Mouse (Mus musculus) stomach, embryonic 15.5 days (tissue): ENCODE measurements around the gene Map1lc3b. TPM values are rescaled to one million over a fixed set of nuclear protein-coding genes. Genes with fewer than 3 reads are reported as not detected.
A peak's percentile ranks its signal among the peaks of the same experiment; 100 is the strongest.

Source experiments
- ATAC-seq: fragments of 200-750 bp; cut with Nextera tagmentation; 2 replicates; pipeline ENCODE4 v1.8.0; 2017; ENCODE audit warnings: low read depth, moderate number of reproducible peaks, moderate TSS enrichment; ENCODE audit not compliant: insufficient read depth, low FRiP score
- H3K27ac ChIP-seq: fragments of 300-500 bp; sonication (generic); 2 replicates; pipeline ENCODE4 v1.5.1; 2015; ENCODE audit warnings: mild to moderate bottlenecking, inconsistent platforms
- H3K27me3 ChIP-seq: fragments of 300-500 bp; sonication (generic); replicated peaks from 2 replicates; pipeline ENCODE4 v1.6.1; 2015; ENCODE audit warnings: inconsistent platforms
- H3K36me3 ChIP-seq: fragments of 300-500 bp; sonication (generic); 2 replicates; pipeline ENCODE4 v1.6.1; 2015; ENCODE audit warnings: inconsistent platforms
- H3K4me1 ChIP-seq: fragments of 300-500 bp; sonication (generic); 2 replicates; pipeline ENCODE4 v1.6.1; 2015; ENCODE audit warnings: inconsistent platforms
- H3K4me2 ChIP-seq: fragments of 300-500 bp; sonication (generic); 2 replicates; pipeline ENCODE4 v1.6.1; 2015; ENCODE audit warnings: mild to moderate bottlenecking, inconsistent platforms
- H3K4me3 ChIP-seq: fragments of 300-500 bp; sonication (generic); replicated peaks from 2 replicates; pipeline ENCODE4 v1.5.1; 2015; ENCODE audit warnings: inconsistent platforms
- H3K9ac ChIP-seq: fragments of 300-500 bp; sonication (generic); 2 replicates; pipeline ENCODE4 v1.6.1; 2015; ENCODE audit warnings: inconsistent platforms
- H3K9me3 ChIP-seq: fragments of 300-500 bp; sonication (generic); 2 replicates; pipeline ENCODE4 v1.6.1; 2016; ENCODE audit warnings: inconsistent platforms
- WGBS: fragments of 180-500 bp; shearing (Covaris S2); methylation state at CpG from one replicate; pipeline ENCODE4 v1.1.7; 2015; 5-methylcytosine and 5-hydroxymethylcytosine counted together
- polyA plus RNA-seq: library from polyadenylated mRNA; unstranded; fragments of >200 nt; fragmentation: Nextera tagmentation; extraction: Ambion mirVana; gene quantifications from 2 replicates; pipeline ENCODE4 v1.2.1, GENCODE M21; 2015

Gene Map1lc3b
- polyA plus RNA-seq, 1 experiment from 2014 or later = 217 TPM

DNA sequence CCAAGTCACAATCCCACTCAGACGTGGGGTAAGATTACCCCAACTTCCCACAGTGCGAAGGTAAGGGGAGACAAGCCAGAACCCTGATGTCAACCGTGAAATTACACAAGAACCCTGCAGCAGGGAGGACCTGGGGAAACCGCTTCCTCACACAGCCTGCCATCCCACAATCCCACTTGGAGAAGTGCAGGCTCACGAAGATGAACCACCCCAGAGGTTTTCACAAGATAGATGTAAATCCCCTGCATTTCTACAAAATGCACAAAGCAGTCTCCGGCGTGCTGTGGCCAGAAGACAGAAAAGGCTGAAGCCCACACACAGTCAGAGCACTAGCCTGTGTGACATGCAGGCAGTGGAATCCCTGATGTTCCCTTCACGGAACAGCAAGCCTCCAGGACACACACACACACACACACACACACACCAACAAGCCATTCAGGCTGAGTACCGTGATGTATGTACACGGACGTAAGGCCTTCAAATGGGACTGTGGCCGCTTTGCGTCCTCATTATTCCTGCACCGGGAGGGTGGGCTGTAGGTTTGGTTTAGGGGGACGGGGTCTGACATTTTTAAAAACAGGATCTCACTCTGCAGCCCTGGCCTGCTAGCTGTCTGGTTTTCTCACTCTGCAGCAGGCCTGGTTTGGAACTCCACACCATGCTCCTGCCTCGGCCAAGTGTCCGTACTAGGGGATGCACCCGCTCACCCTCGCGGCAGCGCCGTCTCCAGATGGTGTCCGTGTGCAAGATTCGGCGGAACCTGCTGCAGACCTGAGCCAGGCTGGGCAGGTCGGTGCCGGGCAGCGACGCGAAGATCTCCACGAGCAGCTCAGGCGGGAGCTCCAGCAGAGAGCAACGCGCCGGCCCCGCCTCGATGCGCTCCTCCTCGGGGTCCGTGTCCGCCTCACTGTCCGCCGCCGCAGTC, 12.1 kb upstream of the Map1lc3b start:
- Histone ChIP-seq H3K4me2 (peak overlapping the region; percentile 76), H3K4me1 (peaks cover 29% of the 10 kb centered on the region), H3K4me3 (peak overlapping the region; percentile 74), H3K27ac (peak overlapping the region; percentile 63), H3K36me3 (no peaks in the 10 kb centered on the region), H3K27me3 (no peaks in the 10 kb centered on the region), H3K9me3 (no peaks in the 10 kb centered on the region), H3K9ac (peak overlapping the region; percentile 80)
- 1% methylated on average over 44 of the region's 44 CpGs for WGBS
- ATAC-seq = no peak

DNA sequence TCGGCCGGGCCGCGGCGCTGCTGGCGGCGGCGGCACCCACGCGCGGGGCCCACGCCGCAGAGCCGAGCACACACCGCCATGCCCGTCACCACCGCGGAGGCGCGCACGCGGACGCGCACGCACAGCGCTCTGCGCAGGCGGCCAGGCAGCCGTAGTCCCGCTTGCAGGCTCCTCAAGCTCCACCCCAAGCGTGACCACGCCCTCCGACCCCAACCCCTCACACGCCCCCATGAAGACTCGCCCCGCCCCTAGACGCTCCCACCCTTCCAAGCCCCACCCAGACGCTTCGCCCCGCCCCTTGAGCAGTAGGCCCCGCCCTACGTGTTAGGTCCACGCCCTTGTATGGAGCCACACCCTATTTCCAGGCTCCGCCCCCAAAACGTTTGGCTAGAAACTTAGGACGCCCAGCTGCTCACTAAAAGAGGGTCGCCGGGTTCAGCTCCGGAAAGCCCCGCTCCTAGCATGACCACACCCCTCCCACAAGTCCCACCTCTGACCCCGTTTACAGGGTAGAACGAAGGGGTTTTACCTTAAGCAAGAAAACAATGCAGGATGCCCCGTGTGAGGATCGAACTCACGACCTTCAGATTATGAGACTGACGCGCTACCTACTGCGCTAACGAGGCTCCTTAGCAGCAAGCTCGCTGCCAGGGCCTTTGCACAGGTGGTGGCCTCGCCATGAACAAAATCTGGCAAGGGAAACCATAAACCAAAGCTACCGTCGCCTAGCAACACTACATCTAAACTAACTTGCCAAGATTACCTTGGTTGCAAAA, 11.3 kb upstream of the Map1lc3b start, which contains the start of gene Fbxo31:
Gene Fbxo31 (minus strand): TSS at position 131 of the 776 bp plus-strand sequence.
- Histone ChIP-seq H3K4me1 (peaks cover 25% of the 10 kb centered on the region), H3K27me3 (no peaks in the 10 kb centered on the region), H3K4me3 (peak within 1 kb of the TSS; percentile 74), H3K27ac (peak within 1 kb of the TSS; percentile 63), H3K9me3 (no peaks in the 10 kb centered on the region), H3K36me3 (no peaks in the 10 kb centered on the region), H3K9ac (peak within 1 kb of the TSS; percentile 80), H3K4me2 (peak within 1 kb of the TSS; percentile 76)
- 2% methylated on average over 49 of the region's 63 CpGs for WGBS
- ATAC-seq = peak; percentile 90

DNA sequence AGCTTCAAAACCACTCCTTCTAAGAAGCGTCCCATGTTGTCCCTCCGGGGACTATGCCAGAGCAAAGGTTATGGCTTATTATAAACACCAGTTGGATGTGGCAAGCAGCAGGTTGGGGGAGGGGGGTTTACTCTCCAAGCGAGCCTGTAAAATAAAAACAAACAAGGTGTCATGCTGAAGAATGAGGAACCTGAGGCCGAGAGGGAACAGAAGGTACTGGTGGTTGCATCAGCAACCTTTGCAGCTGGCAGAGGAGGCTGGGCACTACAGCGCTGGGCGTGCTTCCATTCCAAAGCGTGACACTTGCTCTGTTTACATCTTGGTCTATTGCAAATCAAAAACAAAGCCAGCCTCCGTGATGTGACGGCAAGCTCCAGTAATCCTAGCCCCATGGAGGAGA, 9.7 kb upstream of the Map1lc3b start:
- Histone ChIP-seq H3K4me2 (no peak overlapping the region), H3K9ac (no peak overlapping the region), H3K4me1 (peaks cover 28% of the 10 kb centered on the region), H3K27me3 (no peaks in the 10 kb centered on the region), H3K9me3 (no peaks in the 10 kb centered on the region), H3K36me3 (no peaks in the 10 kb centered on the region), H3K4me3 (no peak overlapping the region), H3K27ac (peak overlapping the region; percentile 6; the same call in 1 of the 2 replicates)
- WGBS = 13% methylated on average over 9 of the region's 9 CpGs
- no peak for ATAC-seq

DNA sequence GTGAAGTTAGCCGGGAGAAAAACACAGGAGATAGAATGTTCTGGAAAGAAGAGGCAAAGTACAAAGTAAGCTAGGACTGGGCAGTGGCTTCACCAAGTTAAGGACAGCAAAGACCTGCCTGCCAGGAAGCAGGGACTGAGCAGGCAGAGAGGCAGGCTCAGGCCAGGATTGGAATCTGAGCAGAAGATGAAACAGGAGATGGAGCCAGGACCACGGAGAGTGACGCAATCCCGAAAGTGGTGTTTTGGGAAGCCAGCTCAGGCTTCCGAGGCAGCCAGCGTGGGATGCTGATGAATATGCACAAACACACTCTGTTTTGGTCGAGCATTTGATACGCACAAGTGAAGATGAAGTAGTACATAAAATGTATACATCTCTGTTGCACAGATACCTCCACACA, 6.5 kb upstream of the Map1lc3b start:
- H3K4me1 ChIP-seq = peaks cover 11% of the 10 kb centered on the region
- no peaks in the 10 kb centered on the region for H3K9me3 ChIP-seq
- no peak overlapping the region for H3K27ac ChIP-seq
- H3K27me3 ChIP-seq = no peaks in the 10 kb centered on the region
- ATAC-seq = no peak
- 54% methylated on average over 8 of the region's 8 CpGs for whole genome bisulfite sequencing
- no peak overlapping the region for H3K4me2 ChIP-seq
- no peak overlapping the region for H3K9ac ChIP-seq
- no peaks in the 10 kb centered on the region for H3K36me3 ChIP-seq
- H3K4me3 ChIP-seq = no peak overlapping the region

DNA sequence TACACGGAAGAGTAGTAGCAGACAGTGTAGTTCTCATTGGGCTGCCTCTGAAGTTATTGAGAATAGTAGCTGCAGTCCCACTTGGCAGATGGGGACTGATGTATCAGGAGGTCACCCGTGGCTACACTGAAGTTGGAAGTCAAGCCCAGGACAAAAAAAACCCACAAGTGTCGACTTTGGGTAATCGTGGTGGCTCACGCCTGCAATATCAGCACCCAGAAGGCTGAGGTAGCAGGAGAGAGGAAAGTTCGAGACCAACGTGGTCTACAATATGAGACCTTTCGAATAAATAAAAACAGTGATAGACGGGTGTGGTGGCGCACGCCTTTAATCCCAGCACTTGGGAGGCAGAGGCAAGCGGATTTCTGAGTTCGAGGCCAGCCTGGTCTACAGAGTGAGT, 5.4 kb upstream of the Map1lc3b start:
- ATAC-seq = no peak
- H3K9ac ChIP-seq = no peak overlapping the region
- no peak overlapping the region for H3K27ac ChIP-seq

DNA sequence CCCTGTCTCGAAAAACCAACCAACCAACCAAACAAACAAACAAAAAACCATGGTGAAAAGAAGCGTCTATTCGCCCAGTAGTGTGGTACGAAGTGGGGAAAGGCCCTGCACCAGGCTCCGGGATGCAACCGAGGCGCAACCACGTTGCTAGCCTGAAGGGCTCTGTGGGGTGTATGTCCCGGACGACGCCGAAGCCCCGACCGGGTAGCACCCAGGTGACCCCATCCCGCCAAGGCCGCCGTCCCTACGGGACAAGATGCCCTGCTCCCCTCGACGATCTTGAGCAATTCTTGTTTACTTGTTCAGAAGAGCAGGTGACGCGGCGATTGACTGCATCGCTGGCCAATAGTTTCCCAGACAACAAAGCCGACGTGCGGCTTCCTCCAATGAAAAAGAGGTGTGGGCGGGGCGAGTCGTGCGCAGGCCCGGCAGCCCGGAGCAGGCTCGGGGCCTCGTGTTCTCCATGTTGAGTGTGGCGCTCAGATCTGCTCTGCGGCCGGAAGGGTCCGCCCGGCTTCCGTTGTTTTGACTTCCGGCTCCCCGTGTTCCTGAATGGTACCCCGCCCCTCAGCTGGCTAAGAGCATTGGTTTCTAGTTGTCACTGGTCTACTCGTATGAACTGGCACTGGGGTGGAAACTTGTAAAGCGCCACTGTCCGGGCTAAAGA, 4.9 kb upstream of the Map1lc3b start:
- 1% methylated on average over 47 of the region's 47 CpGs for WGBS
- Histone ChIP-seq H3K9me3 (no peaks in the 10 kb centered on the region), H3K4me3 (peak overlapping the region; percentile 60), H3K9ac (peak overlapping the region; percentile 46; the same call in 1 of the 2 replicates), H3K4me1 (peaks cover 4% of the 10 kb centered on the region), H3K36me3 (no peaks in the 10 kb centered on the region), H3K27ac (no peak overlapping the region), H3K27me3 (no peaks in the 10 kb centered on the region), H3K4me2 (peak overlapping the region; percentile 73)
- peak; percentile 94 for ATAC-seq

More for the DNA sequence above, 5.4 kb upstream of the Map1lc3b start:
- Histone ChIP-seq H3K27me3 (no peaks in the 10 kb centered on the region), H3K4me1 (peaks cover 6% of the 10 kb centered on the region), H3K4me3 (peak overlapping the region; percentile 60), H3K36me3 (no peaks in the 10 kb centered on the region), H3K9me3 (no peaks in the 10 kb centered on the region), H3K4me2 (peak overlapping the region; percentile 73)
- 44% methylated on average over 13 of the region's 13 CpGs for WGBS

DNA sequence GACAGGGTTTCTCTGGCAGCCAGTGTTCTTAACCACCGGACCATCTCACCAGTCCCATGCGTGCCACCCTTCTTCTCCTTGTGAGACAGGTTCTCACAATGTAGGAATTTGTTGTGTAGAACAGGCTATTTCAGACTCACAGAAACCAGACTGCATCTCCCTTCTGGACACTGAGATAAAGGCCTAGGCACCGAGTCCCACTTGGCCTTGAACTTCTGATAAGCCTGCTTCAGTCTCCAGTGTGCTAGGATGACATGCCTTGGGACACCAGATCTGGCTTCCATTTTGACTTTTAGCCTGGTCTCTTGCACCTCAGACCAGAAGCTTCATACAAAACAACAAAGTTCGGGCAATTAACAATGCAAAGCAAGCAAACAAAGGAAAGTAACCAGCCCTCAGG, 1.4 kb upstream of the Map1lc3b start:
- Histone ChIP-seq H3K27ac (no peak overlapping the region), H3K9ac (no peak overlapping the region), H3K4me2 (no peak overlapping the region), H3K9me3 (no peaks in the 10 kb centered on the region), H3K36me3 (0 out of 2 replicates have a peak, but pooled peaks cover 3% of the 10 kb centered on the region), H3K4me3 (no peak overlapping the region), H3K4me1 (peaks cover 21% of the 10 kb centered on the region), H3K27me3 (no peaks in the 10 kb centered on the region)
- no peak for ATAC-seq
- 81% methylated on average over 4 of the region's 4 CpGs for WGBS

DNA sequence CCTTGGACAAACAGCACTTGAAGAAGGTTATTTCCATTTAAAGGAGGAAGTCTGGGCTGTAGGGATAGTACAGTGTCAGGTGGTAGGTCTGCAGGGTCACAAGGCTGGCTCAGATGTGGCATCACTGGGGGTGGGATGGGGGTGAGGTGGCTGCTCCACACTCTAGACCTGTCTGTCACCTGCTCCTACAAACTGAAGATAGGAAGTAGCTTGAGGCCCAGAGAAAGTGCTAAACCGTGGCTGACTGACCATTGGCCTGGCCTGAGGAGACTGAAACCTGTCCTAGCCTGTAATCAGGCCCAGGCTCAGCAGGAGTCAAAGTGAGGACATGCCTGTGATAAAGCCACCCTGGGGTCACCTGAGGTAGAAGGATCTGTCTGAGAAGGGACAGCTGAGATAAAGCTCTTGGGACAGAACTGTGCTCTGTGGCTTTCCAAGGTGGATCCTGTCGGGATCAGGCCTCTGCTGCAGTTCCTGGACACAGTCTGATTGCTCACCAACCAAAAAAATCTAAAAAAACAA, 895 bp upstream of the Map1lc3b start:
- Histone ChIP-seq H3K4me1 (peaks cover 26% of the 10 kb centered on the region), H3K4me3 (no peak overlapping the region), H3K9ac (no peak overlapping the region), H3K27me3 (no peaks in the 10 kb centered on the region), H3K4me2 (no peak overlapping the region; the same call in 1 of the 2 replicates), H3K9me3 (no peaks in the 10 kb centered on the region), H3K36me3 (peaks cover 9% of the 10 kb centered on the region; the same call in 1 of the 2 replicates), H3K27ac (no peak overlapping the region)
- ATAC-seq = no peak
- 52% methylated on average over 2 of the region's 2 CpGs for WGBS

DNA sequence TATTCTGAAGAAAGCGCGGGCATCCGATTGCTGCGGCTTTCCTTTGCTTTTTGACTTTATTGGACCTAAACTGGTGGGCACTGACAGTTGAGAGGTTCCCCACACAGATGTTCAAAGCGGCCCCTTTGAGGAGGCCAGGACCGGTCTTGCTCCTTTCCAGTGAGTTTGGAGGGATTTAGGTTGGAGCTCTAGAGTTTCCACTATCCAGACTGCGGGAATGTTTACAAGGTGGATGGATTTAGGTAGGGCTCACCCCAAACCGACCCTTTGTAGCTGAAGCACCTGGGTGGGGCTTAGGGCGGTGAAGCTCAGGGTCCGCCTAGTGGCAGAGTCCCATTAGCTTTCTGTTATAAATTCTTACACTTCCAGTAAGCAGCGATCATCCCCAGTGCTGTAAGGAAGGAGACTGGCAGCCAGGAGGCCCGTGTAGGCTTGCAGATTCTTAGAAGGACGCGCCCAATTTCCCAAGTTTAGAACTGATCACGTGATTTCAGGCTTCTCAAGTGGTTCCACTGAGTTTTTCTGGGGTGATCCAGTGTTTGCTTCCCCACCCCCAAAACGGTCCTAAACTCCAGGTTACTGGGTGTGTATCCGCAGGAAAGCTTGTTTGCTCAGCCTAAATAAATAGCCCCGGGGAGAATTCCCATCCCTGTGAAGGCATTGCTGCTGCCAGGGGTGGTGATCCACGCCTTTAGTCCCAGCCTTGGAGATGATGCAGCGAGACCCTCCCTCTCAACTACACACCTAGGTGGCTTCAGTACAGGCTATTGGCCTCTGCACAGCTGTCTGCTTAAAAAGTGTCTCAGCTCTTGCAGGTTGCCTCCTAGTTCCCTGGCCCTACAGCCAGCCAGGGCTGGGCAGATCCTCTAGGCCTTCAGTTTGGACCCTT, 1.3 kb downstream of the Map1lc3b start:
- peaks cover 24% of the 10 kb centered on the region for H3K36me3 ChIP-seq

DNA sequence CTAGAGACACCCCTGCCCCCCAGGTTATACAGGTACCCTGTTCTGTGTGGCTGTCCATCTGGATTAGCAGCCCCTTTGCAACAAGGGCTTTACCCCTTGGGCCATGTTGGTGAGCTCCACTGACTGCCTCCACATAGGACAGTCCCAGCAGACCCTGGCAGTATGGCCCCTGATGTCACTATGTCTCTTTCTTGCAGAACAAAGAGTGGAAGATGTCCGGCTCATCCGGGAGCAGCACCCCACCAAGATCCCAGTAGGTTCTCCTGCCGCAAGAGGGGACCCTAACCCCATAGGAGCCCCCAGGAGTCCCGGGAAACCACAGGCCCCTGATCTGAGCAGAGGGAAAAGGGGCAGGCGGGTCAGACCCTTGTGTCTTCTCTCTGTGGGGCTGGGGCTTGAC, 3.1 kb downstream of the Map1lc3b start:
- Histone ChIP-seq H3K4me2 (no peak overlapping the region), H3K36me3 (peaks cover 31% of the 10 kb centered on the region), H3K9ac (no peak overlapping the region), H3K4me3 (no peak overlapping the region), H3K4me1 (peaks cover 25% of the 10 kb centered on the region), H3K9me3 (no peaks in the 10 kb centered on the region), H3K27ac (no peak overlapping the region), H3K27me3 (no peaks in the 10 kb centered on the region)
- no peak for ATAC-seq
- 86% methylated on average over 5 of the region's 5 CpGs for WGBS

More for the DNA sequence above, 1.3 kb downstream of the Map1lc3b start:
- no peaks in the 10 kb centered on the region for H3K27me3 ChIP-seq
- ATAC-seq = no peak
- H3K4me1 ChIP-seq = peaks cover 25% of the 10 kb centered on the region
- H3K27ac ChIP-seq = peak overlapping the region; percentile 67; the same call in 1 of the 2 replicates
- no peaks in the 10 kb centered on the region for H3K9me3 ChIP-seq
- peak overlapping the region; percentile 42 for H3K9ac ChIP-seq
- peak overlapping the region; percentile 89 for H3K4me2 ChIP-seq
- H3K4me3 ChIP-seq = peak overlapping the region; percentile 97
- 12% methylated on average over 20 of the region's 20 CpGs for WGBS
